Mouse (Mus musculus) lung, embryonic 15.5 days (tissue): Measurements from ENCODE around the gene Cdk14. TPM values are rescaled to one million over a fixed set of nuclear protein-coding genes. Genes with fewer than 3 reads are reported as not detected.

Source experiments
- ATAC-seq: fragments of 200-750 bp; cut with Nextera tagmentation; 2 replicates; pipeline ENCODE4 v1.8.0; 2017; ENCODE audit warnings: moderate number of reproducible peaks, borderline replicate concordance; ENCODE audit not compliant: low FRiP score, low TSS enrichment; ENCODE audit errors: extremely low read depth
- H3K27ac ChIP-seq: fragments of 300-500 bp; sonication (generic); 2 replicates; pipeline ENCODE4 v1.5.1; 2015; ENCODE audit warnings: moderate library complexity, mild to moderate bottlenecking, inconsistent platforms
- H3K27me3 ChIP-seq: fragments of 300-500 bp; sonication (generic); 2 replicates; pipeline ENCODE4 v1.6.1; 2015; ENCODE audit warnings: inconsistent platforms
- H3K36me3 ChIP-seq: fragments of 300-500 bp; sonication (generic); 2 replicates; pipeline ENCODE4 v1.6.1; 2015; ENCODE audit warnings: inconsistent platforms
- H3K4me1 ChIP-seq: fragments of 300-500 bp; sonication (generic); 2 replicates; pipeline ENCODE4 v1.6.1; 2015; ENCODE audit warnings: inconsistent platforms
- H3K4me2 ChIP-seq: fragments of 300-500 bp; sonication (generic); 2 replicates; pipeline ENCODE4 v1.6.1; 2015; ENCODE audit warnings: inconsistent platforms, mild to moderate bottlenecking, moderate library complexity
- H3K4me3 ChIP-seq: fragments of 300-500 bp; sonication (generic); 2 replicates; pipeline ENCODE4 v1.5.1; 2015; ENCODE audit warnings: mild to moderate bottlenecking, inconsistent platforms
- H3K9ac ChIP-seq: fragments of 300-500 bp; sonication (generic); 2 replicates; pipeline ENCODE4 v1.6.1; 2015; ENCODE audit warnings: inconsistent platforms
- H3K9me3 ChIP-seq: fragments of 300-500 bp; sonication (generic); 2 replicates; pipeline ENCODE4 v1.6.1; 2016; ENCODE audit warnings: inconsistent platforms
- WGBS: fragments of 180-500 bp; shearing (Covaris S2); methylation state at CpG from one replicate; pipeline ENCODE4 v1.1.7; 2015; 5-methylcytosine and 5-hydroxymethylcytosine counted together
- polyA plus RNA-seq: library from polyadenylated mRNA; unstranded; fragments of >200 nt; fragmentation: Nextera tagmentation; extraction: Ambion mirVana; gene quantifications from 2 replicates; pipeline ENCODE4 v1.2.1, GENCODE M21; 2015

Gene Cdk14
- polyA plus RNA-seq, 1 experiment from 2014 or later = 33.1 TPM

DNA sequence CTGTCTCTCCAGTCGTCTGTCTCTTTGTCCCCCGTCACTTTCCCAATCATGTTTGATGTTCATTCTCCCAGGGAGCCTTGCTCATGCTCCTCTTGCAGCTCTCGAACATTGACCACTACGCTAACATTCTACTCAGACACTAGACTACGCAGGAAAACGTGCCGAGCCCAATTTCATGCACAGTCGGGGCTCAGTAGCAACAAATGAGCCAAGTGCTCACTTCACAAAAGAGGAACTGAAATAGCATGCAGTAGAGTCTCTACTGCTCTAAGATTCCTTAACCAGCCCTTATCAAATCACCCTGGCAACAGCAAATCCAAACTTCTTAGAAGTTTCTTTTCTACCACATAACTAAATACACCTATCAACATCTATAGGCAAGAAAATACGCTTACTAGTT, 214.1 kb downstream of the Cdk14 start:
- no peaks in the 10 kb centered on the region for H3K9me3 ChIP-seq
- peaks cover 11% of the 10 kb centered on the region; the same call in 1 of the 2 replicates for H3K4me1 ChIP-seq
- H3K27ac ChIP-seq = no peak overlapping the region
- no peak for ATAC-seq
- H3K4me2 ChIP-seq = no peak overlapping the region
- H3K9ac ChIP-seq = no peak overlapping the region
- H3K4me3 ChIP-seq = no peak overlapping the region
- WGBS = 70% methylated on average over 9 of the region's 9 CpGs
- H3K27me3 ChIP-seq = no peaks in the 10 kb centered on the region
- H3K36me3 ChIP-seq = no peaks in the 10 kb centered on the region

DNA sequence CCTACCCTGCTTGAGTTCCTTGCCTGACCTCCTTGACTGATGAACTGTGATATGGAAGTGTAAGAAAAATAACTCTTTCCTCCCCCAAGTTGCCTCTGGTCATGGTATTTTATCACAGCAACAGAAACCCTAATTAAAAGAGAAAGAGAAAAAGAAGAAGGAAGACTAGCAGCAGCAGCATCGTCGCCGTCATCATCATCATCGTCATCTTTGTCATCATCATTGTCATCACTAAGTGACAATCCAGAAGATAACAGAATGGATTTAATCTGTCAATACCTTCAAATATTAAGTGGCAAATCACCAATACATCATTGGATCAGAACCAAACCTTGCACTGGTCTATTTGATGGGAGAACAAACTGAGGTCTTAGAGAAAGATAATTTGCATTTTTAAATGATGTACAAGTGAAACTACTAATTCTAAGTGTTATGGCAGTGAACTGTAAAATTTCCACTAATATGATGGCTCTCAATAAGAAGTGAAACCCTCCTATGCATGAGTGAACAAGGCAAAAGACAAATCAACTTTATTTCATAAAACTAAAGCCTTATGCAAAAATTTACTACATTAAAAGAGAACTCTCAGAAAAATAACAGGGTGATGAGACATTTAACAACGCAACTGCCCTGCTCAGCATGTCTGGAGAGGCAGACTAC, 225.4 kb downstream of the Cdk14 start:
- WGBS = 87% methylated on average over 5 of the region's 5 CpGs
- Histone ChIP-seq H3K9me3 (no peaks in the 10 kb centered on the region), H3K36me3 (no peaks in the 10 kb centered on the region), H3K4me2 (no peak overlapping the region), H3K9ac (no peak overlapping the region), H3K4me1 (0 out of 2 replicates have a peak, but pooled peaks cover 2% of the 10 kb centered on the region), H3K27me3 (no peaks in the 10 kb centered on the region), H3K4me3 (no peak overlapping the region), H3K27ac (no peak overlapping the region)
- ATAC-seq = no peak

DNA sequence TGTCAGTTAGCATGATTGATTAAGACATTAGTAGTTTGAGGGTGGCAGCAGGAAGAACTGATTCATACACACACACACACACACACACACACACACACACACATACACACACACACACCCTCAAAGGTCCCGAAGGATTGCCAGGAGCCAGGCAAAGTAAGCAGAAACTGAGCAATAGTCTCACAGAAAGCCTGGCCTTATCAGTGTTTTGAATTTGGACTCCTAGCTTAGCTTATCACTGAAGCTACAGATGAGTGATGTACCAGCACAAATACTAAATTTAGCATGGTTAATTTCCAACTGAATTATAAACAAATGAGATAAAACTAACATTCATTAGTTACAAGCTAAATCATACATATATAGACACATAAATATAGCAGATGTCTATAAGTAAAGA, 230.5 kb downstream of the Cdk14 start:
- no peak for ATAC-seq
- Histone ChIP-seq H3K9me3 (no peaks in the 10 kb centered on the region), H3K36me3 (no peaks in the 10 kb centered on the region), H3K4me1 (peaks cover 2% of the 10 kb centered on the region; the same call in 1 of the 2 replicates), H3K9ac (no peak overlapping the region), H3K27me3 (no peaks in the 10 kb centered on the region), H3K27ac (no peak overlapping the region), H3K4me3 (no peak overlapping the region), H3K4me2 (no peak overlapping the region)
- 11% methylated on average over 1 of the region's 1 CpGs for WGBS

DNA sequence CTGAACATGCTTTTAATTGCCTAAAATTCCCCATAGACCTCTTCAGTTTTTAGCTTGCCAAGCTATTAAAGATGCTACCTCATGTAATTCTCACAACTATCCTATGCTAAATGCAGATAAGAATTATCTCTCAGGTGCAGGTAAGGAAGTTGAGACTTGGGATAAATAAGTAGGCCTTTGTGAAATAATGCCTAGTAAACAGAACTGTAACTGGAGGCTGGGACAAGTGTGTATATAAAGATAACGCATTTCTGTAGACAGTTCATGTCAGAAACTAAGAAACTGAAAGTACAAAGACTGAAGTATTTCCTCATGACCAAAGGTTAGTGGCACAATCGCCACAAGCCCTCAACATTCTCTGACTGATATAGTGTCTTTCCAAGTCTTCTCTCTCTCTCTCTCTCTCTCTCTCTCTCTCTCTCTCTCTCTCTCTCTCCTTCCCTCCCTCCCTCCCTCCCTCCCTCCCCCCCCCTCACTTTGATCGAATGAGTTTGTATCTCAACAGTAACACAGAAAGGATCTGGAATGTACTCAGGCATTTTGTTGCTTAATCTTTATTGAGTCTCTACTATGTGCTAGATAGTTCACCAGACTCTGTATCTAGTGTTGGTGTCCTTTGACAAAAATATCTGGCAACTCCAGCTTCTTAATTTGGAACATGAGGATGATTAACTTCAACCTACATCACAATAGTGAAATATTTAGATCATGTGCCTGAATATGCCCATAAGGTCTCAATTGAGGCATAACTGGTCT, 233.9 kb downstream of the Cdk14 start:
- Histone ChIP-seq H3K4me1 (peaks cover 3% of the 10 kb centered on the region; the same call in 1 of the 2 replicates), H3K4me3 (no peak overlapping the region), H3K9me3 (no peaks in the 10 kb centered on the region), H3K36me3 (no peaks in the 10 kb centered on the region), H3K27me3 (no peaks in the 10 kb centered on the region), H3K4me2 (no peak overlapping the region), H3K27ac (no peak overlapping the region), H3K9ac (no peak overlapping the region)
- 41% methylated on average over 3 of the region's 3 CpGs for WGBS
- no peak; the same call in 1 of the 2 replicates for ATAC-seq

DNA sequence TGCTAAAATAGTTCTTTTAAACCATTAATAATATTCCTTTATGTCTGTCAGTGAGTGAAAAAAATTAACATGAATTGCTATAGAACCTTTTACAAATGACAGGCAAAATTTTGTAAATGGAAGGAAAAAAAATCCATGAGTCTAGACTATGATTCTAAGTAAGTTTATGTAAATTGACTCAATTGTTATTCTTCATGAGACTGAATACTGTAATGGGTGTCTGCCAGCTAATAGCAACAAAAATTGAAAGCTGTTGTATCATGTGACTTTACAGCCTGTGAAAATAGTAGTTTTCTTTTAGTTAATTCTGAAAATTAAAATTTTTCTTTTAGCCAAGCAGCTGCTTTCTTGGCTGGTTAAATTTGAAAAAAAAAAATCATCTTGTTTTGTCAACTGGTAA, 234.6 kb downstream of the Cdk14 start:
- no peak for ATAC-seq

DNA sequence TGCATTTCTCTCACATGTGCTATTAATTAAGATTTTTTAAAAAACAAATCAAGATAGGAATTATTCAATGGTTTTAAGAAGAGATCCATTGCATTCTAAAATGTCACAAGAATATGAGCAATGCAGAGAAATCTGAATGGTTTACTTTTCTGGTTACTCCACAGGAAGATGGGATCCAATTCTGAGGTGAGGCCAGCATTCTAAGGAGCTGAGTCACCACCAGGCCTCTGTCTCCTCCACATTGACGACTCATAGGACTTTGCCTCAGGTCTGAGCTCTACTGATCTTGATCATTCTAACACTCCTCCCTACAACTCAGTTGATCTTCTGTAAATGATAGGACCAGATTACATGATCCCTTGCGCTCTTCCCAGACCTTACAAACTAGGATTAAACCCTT, 239.4 kb downstream of the Cdk14 start:
- no peaks in the 10 kb centered on the region for H3K27me3 ChIP-seq
- H3K36me3 ChIP-seq = no peaks in the 10 kb centered on the region
- 58% methylated on average over 2 of the region's 2 CpGs for WGBS
- H3K9me3 ChIP-seq = no peaks in the 10 kb centered on the region
- H3K4me1 ChIP-seq = peaks cover 12% of the 10 kb centered on the region; the same call in 1 of the 2 replicates
- H3K4me3 ChIP-seq = no peak overlapping the region
- H3K9ac ChIP-seq = no peak overlapping the region
- ATAC-seq = peak; percentile 52
- peak overlapping the region; percentile 61; the same call in 1 of the 2 replicates for H3K27ac ChIP-seq
- no peak overlapping the region for H3K4me2 ChIP-seq

More for the DNA sequence above, 234.6 kb downstream of the Cdk14 start:
- H3K9ac ChIP-seq = no peak overlapping the region
- no peak overlapping the region for H3K27ac ChIP-seq
- no peaks in the 10 kb centered on the region for H3K9me3 ChIP-seq
- H3K4me2 ChIP-seq = no peak overlapping the region
- H3K4me1 ChIP-seq = peaks cover 8% of the 10 kb centered on the region
- H3K4me3 ChIP-seq = no peak overlapping the region
- H3K27me3 ChIP-seq = no peaks in the 10 kb centered on the region
- H3K36me3 ChIP-seq = no peaks in the 10 kb centered on the region

DNA sequence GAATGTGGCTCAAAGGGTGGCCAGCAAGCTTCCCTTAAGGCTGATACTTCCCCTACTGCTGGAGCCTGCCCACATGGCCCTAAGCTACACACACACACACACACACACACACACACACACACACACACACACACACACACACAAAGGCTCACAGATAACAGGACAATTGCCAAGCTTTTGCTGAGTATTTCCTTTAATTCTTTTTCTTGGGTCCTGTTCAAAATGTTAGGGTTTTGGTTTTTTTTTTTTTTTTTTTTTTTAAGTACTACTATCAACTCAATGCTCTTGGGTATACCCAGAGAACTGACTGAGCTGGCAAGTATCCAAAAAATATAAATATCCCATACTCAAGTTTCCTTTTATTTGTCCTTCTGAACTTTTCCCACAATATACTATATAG, 239.8 kb downstream of the Cdk14 start:
- Histone ChIP-seq H3K27ac (no peak overlapping the region), H3K4me3 (no peak overlapping the region), H3K9me3 (no peaks in the 10 kb centered on the region), H3K27me3 (no peaks in the 10 kb centered on the region), H3K4me1 (peaks cover 12% of the 10 kb centered on the region; the same call in 1 of the 2 replicates), H3K9ac (no peak overlapping the region), H3K4me2 (no peak overlapping the region), H3K36me3 (no peaks in the 10 kb centered on the region)
- peak; percentile 75; the same call in 1 of the 2 replicates for ATAC-seq

DNA sequence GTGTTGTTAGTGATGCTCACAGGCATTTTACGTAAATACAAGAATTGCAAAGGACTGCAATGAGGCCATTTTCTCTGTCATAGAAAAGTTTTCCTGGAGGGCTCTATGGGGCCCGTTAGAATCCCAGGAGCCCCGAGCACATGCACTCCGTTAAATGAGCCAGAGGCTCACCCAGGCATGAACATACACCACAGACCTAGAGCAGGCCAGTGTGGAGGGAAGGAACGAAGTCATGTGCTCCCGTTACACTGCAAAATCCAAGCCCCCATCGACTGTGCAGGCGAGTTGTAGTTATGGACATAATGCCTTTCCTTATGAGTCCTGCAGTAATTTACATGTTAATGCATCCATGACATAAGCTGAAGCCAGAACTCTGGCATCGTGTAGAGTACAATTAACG, 244.1 kb downstream of the Cdk14 start:
- Histone ChIP-seq H3K27me3 (no peaks in the 10 kb centered on the region), H3K9ac (no peak overlapping the region), H3K4me3 (no peak overlapping the region), H3K36me3 (no peaks in the 10 kb centered on the region), H3K4me2 (no peak overlapping the region), H3K9me3 (no peaks in the 10 kb centered on the region), H3K4me1 (peaks cover 10% of the 10 kb centered on the region; the same call in 1 of the 2 replicates), H3K27ac (no peak overlapping the region)
- WGBS = 86% methylated on average over 10 of the region's 10 CpGs
- ATAC-seq = no peak

DNA sequence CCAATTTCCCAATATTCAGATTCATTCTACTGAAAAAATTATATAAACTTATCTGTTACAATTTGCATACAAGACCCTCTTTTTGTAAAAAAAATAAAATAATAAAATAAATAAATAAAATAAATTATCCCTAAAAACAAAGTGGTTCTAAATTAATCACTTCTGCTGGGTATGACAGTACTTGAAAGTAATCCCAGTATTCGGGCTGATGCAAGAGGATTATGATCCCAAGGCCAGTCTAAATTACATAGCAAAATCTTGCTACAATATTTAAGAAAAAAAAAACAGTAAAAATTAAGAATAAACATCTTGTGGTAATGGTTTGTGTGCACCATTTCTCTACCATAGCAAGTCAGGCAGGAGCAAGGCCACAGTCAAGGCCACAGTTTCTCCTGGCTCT, 244.5 kb downstream of the Cdk14 start:
- no peaks in the 10 kb centered on the region for H3K9me3 ChIP-seq
- ATAC-seq = no peak
- H3K27me3 ChIP-seq = no peaks in the 10 kb centered on the region
- no peak overlapping the region for H3K4me3 ChIP-seq
- H3K27ac ChIP-seq = no peak overlapping the region
- WGBS = 75% methylated on average over 1 of the region's 1 CpGs
- H3K4me2 ChIP-seq = no peak overlapping the region
- no peaks in the 10 kb centered on the region for H3K36me3 ChIP-seq
- H3K4me1 ChIP-seq = peaks cover 6% of the 10 kb centered on the region; the same call in 1 of the 2 replicates
- no peak overlapping the region for H3K9ac ChIP-seq

DNA sequence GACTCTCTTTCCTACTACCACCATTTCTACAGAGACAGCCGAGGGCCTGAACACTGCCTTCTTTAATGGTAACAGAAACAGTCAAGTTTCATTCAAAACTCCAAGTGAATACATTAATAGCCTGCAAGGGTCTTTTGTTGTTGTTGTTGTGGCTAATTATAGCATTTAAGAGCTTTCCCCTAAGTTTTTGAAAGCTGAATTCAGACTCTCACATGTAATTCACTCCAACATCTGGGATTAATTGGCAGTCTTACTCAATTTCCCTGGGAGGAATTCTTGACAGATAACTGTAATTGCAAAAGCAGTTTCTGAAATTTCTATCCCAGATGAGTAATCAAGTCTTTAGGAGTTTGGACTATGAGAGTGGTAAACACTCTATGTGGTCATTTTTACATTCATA, 245.0 kb downstream of the Cdk14 start:
- ATAC-seq = no peak
- 83% methylated on average over 1 of the region's 1 CpGs for WGBS
- no peaks in the 10 kb centered on the region for H3K27me3 ChIP-seq
- no peak overlapping the region for H3K4me2 ChIP-seq
- peaks cover 5% of the 10 kb centered on the region; the same call in 1 of the 2 replicates for H3K4me1 ChIP-seq
- no peaks in the 10 kb centered on the region for H3K9me3 ChIP-seq
- H3K9ac ChIP-seq = no peak overlapping the region
- no peak overlapping the region for H3K27ac ChIP-seq
- H3K36me3 ChIP-seq = no peaks in the 10 kb centered on the region
- no peak overlapping the region for H3K4me3 ChIP-seq

DNA sequence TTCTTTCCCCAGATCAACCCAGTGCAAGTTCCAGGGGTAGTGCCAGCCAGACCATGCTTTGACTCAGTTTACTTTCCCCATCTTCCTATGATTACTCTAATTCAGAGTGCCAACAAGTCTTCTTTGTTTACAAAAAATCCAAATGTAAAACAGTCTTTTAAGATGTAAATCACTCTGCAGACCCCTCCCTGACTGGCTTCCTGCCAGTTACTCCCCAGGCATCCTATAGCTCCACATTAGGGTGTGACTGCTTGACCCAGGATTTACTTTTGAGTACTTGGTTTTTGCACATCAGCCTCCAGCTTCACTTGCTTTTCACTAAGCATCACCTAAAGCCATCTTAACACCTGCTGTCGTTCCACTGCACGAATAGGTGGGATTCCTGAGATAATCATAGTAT, 254.0 kb downstream of the Cdk14 start:
- no peak for ATAC-seq
- no peak overlapping the region for H3K9ac ChIP-seq
- H3K36me3 ChIP-seq = no peaks in the 10 kb centered on the region
- 36% methylated on average over 2 of the region's 2 CpGs for WGBS
- no peaks in the 10 kb centered on the region for H3K4me1 ChIP-seq
- no peak overlapping the region for H3K4me3 ChIP-seq
- H3K9me3 ChIP-seq = no peaks in the 10 kb centered on the region
- no peak overlapping the region for H3K4me2 ChIP-seq
- H3K27me3 ChIP-seq = no peaks in the 10 kb centered on the region
- no peak overlapping the region for H3K27ac ChIP-seq

DNA sequence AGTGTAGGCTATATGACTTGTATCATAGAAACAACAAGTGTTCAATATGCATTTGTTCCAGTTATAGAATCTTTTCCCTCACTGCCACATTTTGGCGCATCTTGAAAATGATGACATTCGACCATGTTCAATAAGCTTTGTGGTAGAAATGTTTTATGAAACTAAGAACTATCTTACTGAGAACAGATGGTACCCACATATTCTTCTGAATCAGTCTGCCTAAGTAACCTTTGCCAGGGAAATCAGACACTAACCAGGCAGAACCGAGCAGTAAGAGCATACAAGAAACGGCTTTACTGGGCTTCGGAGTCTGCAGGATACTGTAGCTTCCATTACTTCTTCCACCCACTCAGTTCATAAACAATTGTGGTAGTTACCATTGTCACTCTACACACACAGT, 255.8 kb downstream of the Cdk14 start:
- Histone ChIP-seq H3K4me3 (no peak overlapping the region), H3K9ac (no peak overlapping the region), H3K9me3 (no peaks in the 10 kb centered on the region), H3K27me3 (no peaks in the 10 kb centered on the region), H3K4me2 (no peak overlapping the region), H3K36me3 (no peaks in the 10 kb centered on the region), H3K27ac (no peak overlapping the region), H3K4me1 (no peaks in the 10 kb centered on the region)
- ATAC-seq = no peak
- 93% methylated on average over 5 of the region's 5 CpGs for WGBS
